Mouse (Mus musculus) lung, postnatal 0 days (tissue): ENCODE measurements around the gene Acad8.

Experiments
- CTCF ChIP-seq: IDR thresholded peaks from 2 replicates; pipeline ENCODE4 v1.5.1; 2016; ENCODE audit warnings: antibody characterized with exemption, mild to moderate bottlenecking
- EP300 ChIP-seq: IDR thresholded peaks from 2 replicates; pipeline ENCODE4 v1.6.1; 2016; ENCODE audit warnings: antibody characterized with exemption, mild to moderate bottlenecking, control low read depth

GRCm38 (mm10) chr9:26993900-26994299 is 5.5 kb downstream of the Acad8 start:
- TF ChIP-seq CTCF (no peak), EP300 (no peak)
